Mouse (Mus musculus) stomach, postnatal 0 days (tissue): ENCODE measurements around the gene Acvr1b.

Source experiments
- CTCF ChIP-seq: IDR thresholded peaks from 2 replicates; pipeline ENCODE4 v1.5.1; 2016; ENCODE audit warnings: antibody characterized with exemption, low read depth, mild to moderate bottlenecking, moderate library complexity
- EP300 ChIP-seq: optimal IDR thresholded peaks from 2 replicates; pipeline ENCODE3; 2016; ENCODE audit warnings: antibody characterized with exemption

DNA sequence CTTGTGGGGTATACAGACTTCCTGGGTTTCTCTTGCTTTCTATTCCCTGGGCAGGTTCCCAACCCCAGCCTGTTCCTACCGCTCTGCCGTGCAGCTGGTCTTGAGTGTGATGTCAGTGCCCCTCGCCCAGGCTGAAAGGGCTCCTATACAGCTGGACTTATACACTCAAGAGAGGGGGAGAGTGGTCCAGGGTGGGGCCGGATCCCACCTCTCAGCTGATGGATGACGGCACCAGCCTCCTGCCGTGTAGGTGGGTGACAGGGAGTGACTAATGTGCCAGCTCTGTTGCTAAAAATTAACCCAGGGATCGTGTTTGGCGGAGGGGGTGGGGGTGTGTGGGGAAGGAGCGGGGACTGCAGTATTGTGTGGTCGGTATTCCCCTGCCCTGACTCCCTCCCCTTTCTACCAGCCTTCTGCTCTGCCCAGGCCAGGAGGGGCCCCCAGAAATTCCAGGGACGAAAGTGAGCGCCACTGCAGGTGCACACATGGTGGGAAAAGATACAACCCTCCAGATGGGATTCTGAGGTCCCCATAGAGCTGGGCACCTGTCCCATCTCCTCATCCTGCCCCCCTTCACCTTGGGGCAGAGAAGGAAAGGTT, 62.0 kb downstream of the Acvr1b start:
- TF ChIP-seq CTCF (no peak), EP300 (no peak)
